Comparison of ENCODE assay signal across 10 mouse cellular contexts in genomic region chr11:115881002-115881401, GRCm38 (mm10). TPM values are rescaled to one million over a fixed set of nuclear protein-coding genes. Genes with fewer than 3 reads are reported as not detected.
DNase-seq lines count a peak whose midpoint lies in the region; ATAC-seq and TF ChIP-seq lines count a peak whose summit lies in the region.
"Had no signal": no experiment of that assay in that cellular context is flagged by ENCODE, and none has a peak within 500 bp of the region (broad histone marks: within the 10 kb centered on the region; RNA-seq: fewer than 3 reads in every experiment).

No protein-coding gene starts in this region.

- no peak for TF ChIP-seq EP300 in ES-Bruce4 (IDR thresholded peaks at IDR 0.05; ENCODE audit: insufficient read depth, low read depth, low read length)

- peak; percentile 75 for TF ChIP-seq CTCF in kidney, adult 2 months (conservative IDR thresholded peaks at IDR 0.05; ENCODE audit: insufficient read depth, insufficient read length, low read depth, low read length)
- peak; percentile 92 for TF ChIP-seq CTCF in ES-Bruce4 (IDR thresholded peaks at IDR 0.05; ENCODE audit: low read depth, low read length)

- WGBS in kidney, adult 2 months, result 39% methylated on average over 5 of the region's 5 CpGs
- 26% methylated on average over 5 of the region's 5 CpGs for WGBS in kidney, embryonic 15.5 days
- 24% methylated on average over 5 of the region's 5 CpGs for WGBS in forebrain, embryonic 15.5 days

- no peak overlapping the region for H3K4me2 ChIP-seq in kidney, embryonic 15.5 days
- no peak overlapping the region for H3K4me2 ChIP-seq in forebrain, embryonic 15.5 days (replicated peaks)
- H3K4me2 ChIP-seq: embryonic facial prominence, embryonic 13.5 days; stomach, embryonic 15.5 days had no signal

- no peak overlapping the region for H3K27ac ChIP-seq in kidney, adult 2 months (ENCODE audit: insufficient read depth, low read depth, low read length)
- no peak overlapping the region for H3K27ac ChIP-seq in kidney, embryonic 15.5 days
- no peak overlapping the region for H3K27ac ChIP-seq in ES-Bruce4 (ENCODE audit: insufficient read depth, low read length)
- no peak overlapping the region for H3K27ac ChIP-seq in forebrain, embryonic 15.5 days (replicated peaks)
- H3K27ac ChIP-seq: embryonic facial prominence, embryonic 13.5 days; stomach, embryonic 15.5 days had no signal

- H3K4me1 ChIP-seq in kidney, adult 2 months (ENCODE audit: control insufficient read depth, insufficient read depth, low read length), result peaks cover 3% of the 10 kb centered on the region; the same call in 1 of the 2 replicates
- H3K4me1 ChIP-seq in kidney, embryonic 15.5 days, result peaks cover 11% of the 10 kb centered on the region; the same call in 1 of the 2 replicates
- H3K4me1 ChIP-seq in ES-Bruce4 (ENCODE audit: control insufficient read depth, insufficient read depth, low read length), result no peaks in the 10 kb centered on the region
- no peaks in the 10 kb centered on the region for H3K4me1 ChIP-seq in forebrain, embryonic 15.5 days
- H3K4me1 ChIP-seq: embryonic facial prominence, embryonic 13.5 days had no signal

- no peak overlapping the region for H3K9ac ChIP-seq in kidney, embryonic 15.5 days
- no peak overlapping the region for H3K9ac ChIP-seq in ES-Bruce4 (ENCODE audit: low read depth, poor library complexity, severe bottlenecking)
- H3K9ac ChIP-seq in forebrain, embryonic 15.5 days (replicated peaks), result no peak overlapping the region
- H3K9ac ChIP-seq: embryonic facial prominence, embryonic 13.5 days; stomach, embryonic 15.5 days had no signal

- H3K27me3 ChIP-seq in kidney, adult 2 months (replicated peaks; ENCODE audit: control insufficient read depth, insufficient read depth, low read length), result no peaks in the 10 kb centered on the region
- H3K27me3 ChIP-seq in kidney, embryonic 15.5 days, result peaks cover 23% of the 10 kb centered on the region
- H3K27me3 ChIP-seq in ES-Bruce4 (ENCODE audit: control insufficient read depth, insufficient read depth, low read length, poor library complexity, severe bottlenecking), result no peaks in the 10 kb centered on the region
- no peaks in the 10 kb centered on the region for H3K27me3 ChIP-seq in forebrain, embryonic 15.5 days

- DNase-seq in kidney, adult 2 months, result peak; percentile 41
- peak; percentile 62 for DNase-seq in c-Kit-positive CD71-positive TER-119-positive erythroid progenitor cells, embryonic 14.5 days (ENCODE audit: low spot score)
- DNase-seq in mesoderm, embryonic 11.5 days (ENCODE audit: low read depth, low spot score), result peak; percentile 32
- no peak for DNase-seq in gastrocnemius, postnatal 36 days
- no peak for DNase-seq in layer of hippocampus, adult 11-12 months (ENCODE audit: low spot score)

- no peak overlapping the region for H3K4me3 ChIP-seq in kidney, adult 2 months (ENCODE audit: insufficient read depth, low read depth, low read length)
- H3K4me3 ChIP-seq in kidney, embryonic 15.5 days (replicated peaks), result no peak overlapping the region
- no peak overlapping the region for H3K4me3 ChIP-seq in ES-Bruce4 (ENCODE audit: low read depth, low read length)
- no peak overlapping the region for H3K4me3 ChIP-seq in forebrain, embryonic 15.5 days
- H3K4me3 ChIP-seq: embryonic facial prominence, embryonic 13.5 days; stomach, embryonic 15.5 days had no signal

- TF ChIP-seq POLR2A in kidney, adult 2 months (IDR thresholded peaks at IDR 0.05; ENCODE audit: low read depth, low read length), result no peak
- no peak for TF ChIP-seq POLR2A in ES-Bruce4 (IDR thresholded peaks at IDR 0.05; ENCODE audit: insufficient read depth, low read length)

- H3K9me3 ChIP-seq in kidney, embryonic 15.5 days (replicated peaks), result no peaks in the 10 kb centered on the region
- no peaks in the 10 kb centered on the region for H3K9me3 ChIP-seq in ES-Bruce4 (replicated peaks; ENCODE audit: control insufficient read depth, insufficient read depth, low read length, poor library complexity, severe bottlenecking)
- no peaks in the 10 kb centered on the region for H3K9me3 ChIP-seq in forebrain, embryonic 15.5 days
- H3K9me3 ChIP-seq: embryonic facial prominence, embryonic 13.5 days; stomach, embryonic 15.5 days had no signal

- intact Hi-C loops in gastrocnemius, postnatal 36 days (cut with DNase I), result no loop called here

- H3K36me3 ChIP-seq in kidney, adult 2 months (ENCODE audit: control insufficient read depth, insufficient read depth, low read length), result no peaks in the 10 kb centered on the region
- no peaks in the 10 kb centered on the region for H3K36me3 ChIP-seq in kidney, embryonic 15.5 days
- H3K36me3 ChIP-seq in ES-Bruce4 (ENCODE audit: control insufficient read depth, insufficient read depth, low read length, poor library complexity, severe bottlenecking), result no peaks in the 10 kb centered on the region
- no peaks in the 10 kb centered on the region for H3K36me3 ChIP-seq in forebrain, embryonic 15.5 days
- H3K36me3 ChIP-seq: embryonic facial prominence, embryonic 13.5 days; stomach, embryonic 15.5 days had no signal

- ATAC-seq in kidney, embryonic 15.5 days (replicated peaks; ENCODE audit: low FRiP score), result no peak
- no peak for ATAC-seq in forebrain, embryonic 15.5 days (replicated peaks)

RNA-seq across cellular contexts. Expression of gene Smim5, which starts 18.8 kb away (rescaled TPM):
- polyA plus RNA-seq in kidney, adult 2 months (2012; rRNA removed), result 26.1 and 26.7 TPM in 2 replicates
- 3.9 and 4.1 TPM in 2 replicates for polyA plus RNA-seq in kidney, embryonic 15.5 days (2015; fragmentation: Nextera tagmentation; extraction: Ambion mirVana)
- polyA plus RNA-seq in ES-Bruce4 (2011; ENCODE audit: insufficient read depth, insufficient read length, low read depth, missing spikeins), result not detected in 2 replicates
- under 1 TPM; 0.46 to 0.84 TPM for total RNA-seq in gastrocnemius, postnatal 36 days (2021)
- 1.2 and 2.5 TPM in 2 replicates for polyA plus RNA-seq in forebrain, embryonic 15.5 days (2015; fragmentation: Nextera tagmentation; extraction: Ambion mirVana)

RNA-seq across cellular contexts. Expression of gene Myo15b, which starts 22.8 kb away (rescaled TPM):
- polyA plus RNA-seq in kidney, adult 2 months (2012; rRNA removed), result 104 and 132 TPM in 2 replicates
- polyA plus RNA-seq in kidney, embryonic 15.5 days (2015; fragmentation: Nextera tagmentation; extraction: Ambion mirVana), result 8.0 and 11.1 TPM in 2 replicates
- polyA plus RNA-seq in ES-Bruce4 (2011; ENCODE audit: insufficient read depth, insufficient read length, low read depth, missing spikeins), result 1.6 and 4.2 TPM in 2 replicates
- total RNA-seq in gastrocnemius, postnatal 36 days (2021), result not detected
- 0.17 TPM in 1 of 2 replicates, not detected in the other for polyA plus RNA-seq in forebrain, embryonic 15.5 days (2015; fragmentation: Nextera tagmentation; extraction: Ambion mirVana)

RNA-seq across cellular contexts. Expression of gene Smim6, which starts 30.8 kb away (rescaled TPM):
- polyA plus RNA-seq in kidney, adult 2 months (2012; rRNA removed), result 5.0 and 5.7 TPM in 2 replicates
- polyA plus RNA-seq in kidney, embryonic 15.5 days (2015; fragmentation: Nextera tagmentation; extraction: Ambion mirVana), result 9.1 and 9.9 TPM in 2 replicates
- polyA plus RNA-seq in ES-Bruce4 (2011; ENCODE audit: insufficient read depth, insufficient read length, low read depth, missing spikeins), result not detected in 2 replicates
- total RNA-seq in gastrocnemius, postnatal 36 days (2021), result not detected
- 0.94 and 1.1 TPM in 2 replicates for polyA plus RNA-seq in forebrain, embryonic 15.5 days (2015; fragmentation: Nextera tagmentation; extraction: Ambion mirVana)

RNA-seq across cellular contexts. Expression of gene Sap30bp, which starts 52.1 kb away (rescaled TPM):
- 20.5 and 24.1 TPM in 2 replicates for polyA plus RNA-seq in kidney, adult 2 months (2012; rRNA removed)
- polyA plus RNA-seq in kidney, embryonic 15.5 days (2015; fragmentation: Nextera tagmentation; extraction: Ambion mirVana), result 41.6 and 44.5 TPM in 2 replicates
- 51.1 and 55.9 TPM in 2 replicates for polyA plus RNA-seq in ES-Bruce4 (2011; ENCODE audit: insufficient read depth, insufficient read length, low read depth, missing spikeins)
- 10 to 100 TPM; 11.5 to 11.6 TPM for total RNA-seq in gastrocnemius, postnatal 36 days (2021)
- polyA plus RNA-seq in forebrain, embryonic 15.5 days (2015; fragmentation: Nextera tagmentation; extraction: Ambion mirVana), result 53.3 and 53.6 TPM in 2 replicates

RNA-seq across cellular contexts. Expression of gene Recql5, which starts 52.3 kb away (rescaled TPM):
- polyA plus RNA-seq in kidney, adult 2 months (2012; rRNA removed), result 16.9 and 18.8 TPM in 2 replicates
- polyA plus RNA-seq in kidney, embryonic 15.5 days (2015; fragmentation: Nextera tagmentation; extraction: Ambion mirVana), result 21.3 and 24.3 TPM in 2 replicates
- 20.0 and 22.6 TPM in 2 replicates for polyA plus RNA-seq in ES-Bruce4 (2011; ENCODE audit: insufficient read depth, insufficient read length, low read depth, missing spikeins)
- total RNA-seq in gastrocnemius, postnatal 36 days (2021), result 1 to 10 TPM; 4.5 to 6.9 TPM
- polyA plus RNA-seq in forebrain, embryonic 15.5 days (2015; fragmentation: Nextera tagmentation; extraction: Ambion mirVana), result 24.6 and 29.2 TPM in 2 replicates

Comparison
In these comparisons a context has a peak if more than half of its experiments do, and no peak if none do; other contexts are left out.
1. DNase-seq: peak in kidney, adult 2 months (single experiment), c-Kit-positive CD71-positive TER-119-positive erythroid progenitor cells, embryonic 14.5 days (single experiment) and mesoderm, embryonic 11.5 days (single experiment); none in gastrocnemius, postnatal 36 days (0 of 2) and layer of hippocampus, adult 11-12 months (single experiment).